Mouse (Mus musculus): ENCODE results near the gene Gtf2i.
"Not testable (repeated sequence)": the region's sequence is repeated elsewhere in the genome, so short reads cannot be mapped to it uniquely, and the experiment has no call there.

- TF ChIP-seq CTCF (IDR thresholded peaks at IDR 0.05; ENCODE audit: borderline replicate concordance, control insufficient read depth, extremely low read depth, insufficient read depth, low read length, poor library complexity); POLR2A (IDR thresholded peaks at IDR 0.05; ENCODE audit: control insufficient read depth, extremely low read depth, insufficient read depth, low read length, poor library complexity): not testable (repeated sequence)
Measured at GRCm38 (mm10) chr5:134337012-134337411, 22.5 kb upstream of the Gtf2i start.
